Mouse (Mus musculus) adrenal gland, postnatal 25 days (tissue): Measurements from ENCODE around the gene Gcg. TPM values are rescaled to one million over a fixed set of nuclear protein-coding genes. Genes with fewer than 3 reads are reported as not detected.

Source experiments
- DNase-seq: peaks from one replicate; pipeline ENCODE4 v3.0.0; 2021; ENCODE audit warnings: mixed read lengths
- total RNA-seq: library from RNA; stranded (reverse); gene quantifications from 2 replicates; pipeline ENCODE4 v1.2.3, GENCODE M21; 2021

Gcg gene
- total RNA-seq, 1 experiment from 2014 or later, result not detected

DNA sequence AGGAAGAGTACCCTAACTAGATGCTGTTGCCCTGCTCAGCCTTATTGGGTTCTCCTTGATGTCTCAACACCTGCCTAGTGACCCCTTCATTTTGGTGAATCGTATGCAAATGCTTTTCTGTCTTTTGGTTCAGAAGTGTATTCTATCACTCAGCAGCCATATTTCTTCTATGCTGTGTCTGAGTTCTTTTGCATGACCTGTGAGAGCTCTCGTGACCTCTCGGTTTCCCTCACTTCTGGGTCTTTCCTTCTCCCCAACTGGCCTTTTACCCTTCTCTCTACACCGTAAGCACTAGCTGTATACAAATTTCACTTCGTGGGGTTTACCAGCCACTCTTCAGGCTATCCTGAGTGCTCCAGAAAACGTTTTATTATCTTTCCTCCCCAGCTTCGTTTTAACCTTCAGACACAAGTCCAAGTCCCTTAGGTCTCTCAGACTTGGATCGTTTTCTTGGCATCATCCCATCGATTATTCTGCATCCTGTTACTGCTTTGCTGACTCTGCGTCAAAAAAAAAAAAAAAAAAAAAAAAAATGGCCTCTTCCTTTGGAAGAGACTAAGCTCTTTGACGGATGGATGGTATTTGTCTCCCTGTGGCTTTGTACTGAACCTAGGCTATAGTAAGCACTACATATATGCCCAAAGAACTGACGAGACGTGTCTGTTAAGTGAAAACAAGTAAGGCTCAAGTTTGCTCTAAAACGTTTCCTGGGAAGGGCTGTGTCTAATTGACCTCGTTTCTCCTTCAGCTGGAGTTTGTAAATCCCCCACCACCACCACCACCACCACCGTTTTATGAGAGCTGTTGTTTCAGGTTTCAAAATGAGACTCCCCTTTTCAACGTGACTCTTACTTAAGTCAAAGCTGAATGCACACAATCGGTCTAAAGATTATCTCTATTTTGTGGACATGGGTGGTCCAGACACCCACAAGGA lies 23.9 kb downstream of the Gcg start:
- DNase-seq, result no peak

DNA sequence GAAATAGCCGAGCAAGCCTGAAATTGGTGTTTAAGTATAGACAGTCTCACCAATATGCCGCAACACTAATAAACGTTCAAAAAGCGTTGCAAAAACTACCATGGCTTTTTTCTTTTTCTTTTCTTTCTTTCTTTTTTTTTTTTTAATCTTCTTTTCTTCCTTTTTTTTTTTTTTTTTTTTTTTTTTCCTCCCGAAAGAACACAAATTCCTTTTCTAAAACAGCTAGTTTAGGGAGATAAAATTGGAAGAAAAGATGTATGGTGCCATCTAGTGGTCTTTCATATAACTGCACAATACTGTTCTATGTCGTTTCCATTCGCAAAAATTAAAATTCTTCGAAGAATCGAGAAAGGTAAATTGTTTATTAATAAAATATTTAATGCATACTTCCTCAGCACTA lies 25.4 kb downstream of the Gcg start:
- no peak for DNase-seq

DNA sequence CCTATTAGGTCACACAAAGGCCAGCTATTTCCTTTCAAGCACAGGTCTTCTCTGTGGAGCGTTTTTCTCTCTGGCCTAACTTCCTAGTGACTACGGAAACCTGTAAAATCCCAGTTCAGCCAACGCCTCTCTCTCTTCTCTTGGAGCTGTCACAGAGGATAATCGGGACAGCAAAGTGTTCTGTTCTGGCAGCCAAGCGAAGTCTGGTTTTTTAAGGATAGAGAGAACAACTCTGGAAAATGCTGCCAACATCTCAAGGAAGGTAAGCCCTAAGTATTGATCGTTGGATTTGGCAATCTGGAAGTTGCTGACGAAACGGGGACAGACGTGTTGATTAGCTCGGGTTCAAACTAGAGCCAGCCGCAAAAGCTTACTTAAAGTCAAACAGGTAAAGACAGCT lies 28.5 kb downstream of the Gcg start:
- no peak for DNase-seq

GRCm38 (mm10) chr2:62454033-62454432 lies 29.4 kb downstream of the Gcg start:
- DNase-seq, result no peak

GRCm38 (mm10) chr2:62450364-62450763 lies 33.1 kb downstream of the Gcg start:
- DNase-seq, result no peak

DNA sequence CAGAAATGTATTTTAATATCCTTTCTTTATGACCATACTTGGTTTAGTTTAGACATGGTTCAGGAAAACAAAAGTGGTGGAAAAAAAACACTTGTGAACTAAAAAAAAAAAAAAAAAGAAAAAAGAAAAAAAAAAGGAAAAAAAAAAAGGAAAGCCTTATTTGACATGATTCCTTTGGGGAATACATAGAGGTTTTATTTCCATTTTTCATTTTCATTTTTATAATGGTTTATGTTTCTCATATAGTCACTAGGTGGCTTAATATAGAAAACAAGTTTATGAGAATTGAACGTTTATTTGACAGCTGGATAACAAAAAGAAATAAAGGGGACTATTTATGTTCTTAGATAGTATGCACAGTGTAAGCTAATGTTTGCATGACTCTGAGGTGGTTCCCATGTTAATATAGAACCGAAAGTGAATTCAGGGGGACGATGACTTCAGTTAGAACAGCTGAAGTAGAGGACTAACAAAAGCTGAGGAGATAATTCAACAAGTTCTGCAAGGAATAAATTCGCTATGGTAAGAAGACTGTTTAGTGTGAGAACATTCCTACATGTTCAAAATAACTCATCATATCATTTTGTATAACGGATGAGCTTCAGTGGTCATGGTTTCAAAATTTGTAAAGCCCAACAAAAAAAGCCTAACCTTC lies 33.6 kb downstream of the Gcg start:
- no peak for DNase-seq

DNA sequence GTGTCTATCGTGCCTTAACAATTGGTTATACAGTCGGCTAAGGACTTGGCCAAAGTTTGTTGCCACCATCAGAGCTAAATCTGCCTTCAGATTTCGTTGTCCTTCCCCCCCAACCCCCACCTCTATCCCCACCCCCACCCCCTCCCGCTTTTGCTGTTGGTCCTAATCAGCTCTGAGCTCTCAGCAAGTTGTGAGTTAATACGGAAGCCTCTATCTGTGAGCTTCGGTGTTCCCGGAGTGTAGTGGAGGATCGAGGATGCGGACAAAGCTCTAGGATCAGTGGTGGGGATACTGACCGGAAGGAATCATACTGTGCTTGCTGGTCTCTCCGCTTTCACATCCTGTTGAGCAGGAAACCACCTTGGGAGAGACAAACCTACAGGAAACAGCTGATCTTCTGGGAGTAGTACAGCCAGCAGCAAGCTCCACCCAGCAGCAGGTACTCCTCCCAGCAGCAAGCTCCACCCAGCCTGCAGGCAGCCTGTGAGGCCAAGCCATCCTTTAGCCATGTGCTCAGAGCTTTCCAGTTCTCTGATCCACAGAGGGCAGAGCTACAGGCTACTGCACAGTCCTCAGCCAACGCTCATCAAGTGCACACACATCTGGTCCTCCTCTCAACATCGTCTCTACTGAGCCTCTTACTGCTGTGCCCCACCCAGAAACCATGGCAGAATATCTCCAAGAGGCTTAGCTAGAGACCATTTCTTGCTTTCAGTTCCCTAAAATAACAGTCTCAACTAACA lies 42.5 kb downstream of the Gcg start:
- DNase-seq, result no peak

DNA sequence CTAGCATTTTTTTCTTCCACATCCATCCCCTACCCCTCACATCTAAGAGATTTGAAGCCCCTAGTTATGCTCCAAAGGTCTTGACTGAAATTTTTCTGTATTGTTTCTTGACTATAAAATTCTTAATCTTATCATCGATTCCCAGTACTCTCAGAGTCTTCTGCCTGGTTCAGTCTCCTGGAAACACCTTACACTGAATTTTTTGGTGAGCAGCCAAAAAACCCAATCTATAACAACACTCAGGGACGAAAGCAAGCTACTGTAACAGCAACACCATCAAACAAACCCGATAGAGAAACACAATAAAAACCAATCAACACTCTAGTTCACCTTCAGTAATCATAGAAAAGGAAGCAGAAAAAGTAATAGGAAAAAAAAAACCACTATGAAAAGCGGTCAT lies 43.4 kb downstream of the Gcg start:
- no peak for DNase-seq

DNA sequence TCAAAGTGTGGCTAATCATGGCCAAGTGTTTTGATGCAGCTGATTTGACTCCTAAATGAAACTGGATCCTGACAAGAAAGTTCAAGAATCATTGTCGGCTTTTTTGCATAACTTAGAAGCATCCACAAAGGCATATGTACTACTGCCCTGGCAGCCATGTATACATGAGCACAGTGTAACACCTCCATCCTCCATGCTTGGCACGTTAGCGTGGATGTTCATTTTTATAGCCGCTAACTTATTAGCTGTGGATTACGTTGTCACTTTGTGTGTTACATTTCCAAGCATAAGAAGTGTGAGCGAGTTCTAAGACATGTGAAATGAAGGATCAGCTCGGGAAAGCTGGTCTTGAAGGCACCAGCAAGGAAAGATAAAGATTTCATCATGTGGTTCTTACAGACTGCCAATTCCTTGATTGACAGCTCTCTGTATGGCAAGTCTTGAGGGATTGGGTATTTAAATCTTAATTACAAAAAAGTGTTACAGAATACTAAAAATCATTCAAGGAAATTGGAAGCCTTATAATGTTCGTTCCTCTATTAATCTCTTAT lies 52.1 kb downstream of the Gcg start:
- no peak for DNase-seq

DNA sequence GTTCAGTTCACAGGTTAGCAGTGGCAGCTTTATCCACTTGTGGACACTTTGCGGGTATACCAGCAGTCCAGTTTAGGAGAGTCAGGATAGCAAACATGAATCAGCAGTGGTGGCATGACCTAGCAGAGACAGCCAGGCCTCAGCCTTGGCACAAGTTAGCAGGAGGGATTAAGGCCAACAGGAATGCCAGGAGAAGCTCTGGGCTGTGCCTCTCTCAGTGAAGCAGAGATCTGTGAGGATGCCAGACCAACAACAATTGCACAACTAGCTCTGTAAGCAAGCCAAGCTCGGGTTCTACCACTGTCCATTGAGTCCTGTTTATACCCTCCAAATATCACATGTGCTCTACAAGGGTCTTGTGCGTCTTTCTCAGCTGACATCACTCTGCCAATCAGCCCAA lies 57.5 kb downstream of the Gcg start:
- DNase-seq, result peak; percentile 12

Other genes starting within 250 kb of the Gcg start
- gene Dpp4, start 71.4 kb downstream of the Gcg start, total RNA-seq, result 0.70 and 2.9 TPM in 2 replicates
- gene Fap, start 90.4 kb upstream of the Gcg start, total RNA-seq, result 2.5 and 3.5 TPM in 2 replicates
- 7.9 and 17.2 TPM in 2 replicates for gene Ifih1, start 162.6 kb upstream of the Gcg start, total RNA-seq
- 3.5 and 5.5 TPM in 2 replicates for gene Gca, start 180.6 kb upstream of the Gcg start, total RNA-seq